ENCODE assay signal across 29 mouse cellular contexts in the genomic region with DNA sequence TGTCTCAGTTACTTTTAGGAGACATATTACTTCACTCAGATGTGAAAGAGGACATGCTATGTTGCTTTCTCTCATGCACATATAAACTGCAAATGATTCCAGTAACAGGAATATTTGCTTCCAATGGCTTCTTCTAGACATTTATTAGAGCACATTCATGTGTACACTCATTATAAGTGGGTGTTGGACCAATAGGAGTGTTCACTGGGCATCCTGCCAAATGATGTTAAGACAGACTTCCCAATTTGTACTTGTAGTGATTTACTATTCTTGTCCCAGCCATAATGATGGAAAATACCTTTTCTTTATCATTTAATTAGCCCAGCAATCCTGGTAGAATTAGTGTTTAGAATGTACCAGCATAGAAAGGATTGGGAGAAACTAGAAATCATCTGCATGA.
DNase-seq lines count a peak whose midpoint lies in the region; ATAC-seq and TF ChIP-seq lines count a peak whose summit lies in the region.
"Had no signal": no experiment of that assay in that cellular context is flagged by ENCODE, and none has a peak within 500 bp of the region (broad histone marks: within the 10 kb centered on the region; RNA-seq: fewer than 3 reads in every experiment).

No protein-coding gene starts in this region.

- H3K4me2 ChIP-seq in forebrain, embryonic 12.5 days: no peak overlapping the region
- no peak overlapping the region for H3K4me2 ChIP-seq in midbrain, embryonic 14.5 days (ENCODE audit: low read length)
- H3K4me2 ChIP-seq in midbrain, embryonic 15.5 days: no peak overlapping the region
- H3K4me2 ChIP-seq: embryonic facial prominence, embryonic 13.5 days; heart, embryonic 13.5 days; hindbrain, embryonic 14.5 days had no signal

- no peaks in the 10 kb centered on the region for H3K36me3 ChIP-seq in forebrain, embryonic 12.5 days (replicated peaks)
- H3K36me3 ChIP-seq in forebrain, embryonic 10.5 days (replicated peaks): no peaks in the 10 kb centered on the region
- no peaks in the 10 kb centered on the region for H3K36me3 ChIP-seq in midbrain, embryonic 14.5 days (ENCODE audit: control insufficient read depth, insufficient read depth, low read length)
- no peaks in the 10 kb centered on the region for H3K36me3 ChIP-seq in midbrain, embryonic 15.5 days (replicated peaks)
- H3K36me3 ChIP-seq: embryonic facial prominence, embryonic 10.5 days; embryonic facial prominence, embryonic 13.5 days; heart, embryonic 10.5 days; heart, embryonic 13.5 days had no signal

- TF ChIP-seq CTCF in brain, embryonic 14.5 days (IDR thresholded peaks at IDR 0.05; ENCODE audit: borderline replicate concordance, extremely low read depth, insufficient read depth, insufficient read length): no peak

- no peak overlapping the region for H3K27ac ChIP-seq in forebrain, embryonic 12.5 days
- no peak overlapping the region for H3K27ac ChIP-seq in forebrain, embryonic 10.5 days
- no peak overlapping the region for H3K27ac ChIP-seq in midbrain, embryonic 14.5 days (replicated peaks; ENCODE audit: low read depth, low read length)
- H3K27ac ChIP-seq in midbrain, embryonic 15.5 days: no peak overlapping the region
- H3K27ac ChIP-seq: embryonic facial prominence, embryonic 10.5 days; embryonic facial prominence, embryonic 13.5 days; heart, adult 2 months; heart, embryonic 10.5 days; heart, embryonic 13.5 days; hindbrain, embryonic 14.5 days; hindbrain, postnatal 0 days had no signal

- no peak overlapping the region for H3K4me3 ChIP-seq in forebrain, embryonic 12.5 days (replicated peaks)
- H3K4me3 ChIP-seq in forebrain, embryonic 10.5 days: no peak overlapping the region
- H3K4me3 ChIP-seq in midbrain, embryonic 14.5 days (replicated peaks; ENCODE audit: low read depth, low read length): no peak overlapping the region
- H3K4me3 ChIP-seq in midbrain, embryonic 15.5 days: no peak overlapping the region
- H3K4me3 ChIP-seq: embryonic facial prominence, embryonic 10.5 days; embryonic facial prominence, embryonic 13.5 days; erythroblast, embryonic 14.5 days; heart, adult 2 months; heart, embryonic 10.5 days; heart, embryonic 13.5 days had no signal

- H3K9ac ChIP-seq in forebrain, embryonic 12.5 days: no peak overlapping the region
- H3K9ac ChIP-seq in midbrain, embryonic 14.5 days (replicated peaks; ENCODE audit: low read length): no peak overlapping the region
- H3K9ac ChIP-seq in midbrain, embryonic 15.5 days: no peak overlapping the region
- H3K9ac ChIP-seq: embryonic facial prominence, embryonic 13.5 days; heart, embryonic 13.5 days; hindbrain, embryonic 14.5 days had no signal

- peak; percentile 39; the same call in 1 of the 2 replicates for ATAC-seq in forebrain, embryonic 12.5 days (ENCODE audit: low FRiP score)
- ATAC-seq in midbrain, embryonic 14.5 days (ENCODE audit: low FRiP score, low TSS enrichment): no peak
- no peak for ATAC-seq in midbrain, embryonic 15.5 days (replicated peaks)
- ATAC-seq: forebrain, embryonic 16.5 days; hindbrain, postnatal 0 days; inflammation-experienced regulatory T-cells, adult 6 months; intestine, embryonic 16.5 days; Patski had no signal

- no peaks in the 10 kb centered on the region for H3K9me3 ChIP-seq in forebrain, embryonic 12.5 days
- no peaks in the 10 kb centered on the region for H3K9me3 ChIP-seq in forebrain, embryonic 10.5 days
- H3K9me3 ChIP-seq in midbrain, embryonic 14.5 days (ENCODE audit: control insufficient read depth, low read length): no peaks in the 10 kb centered on the region
- no peaks in the 10 kb centered on the region for H3K9me3 ChIP-seq in midbrain, embryonic 15.5 days
- H3K9me3 ChIP-seq: embryonic facial prominence, embryonic 10.5 days; embryonic facial prominence, embryonic 13.5 days; heart, embryonic 10.5 days; heart, embryonic 13.5 days had no signal

- H3K4me1 ChIP-seq in forebrain, embryonic 12.5 days: no peaks in the 10 kb centered on the region
- no peaks in the 10 kb centered on the region for H3K4me1 ChIP-seq in forebrain, embryonic 10.5 days
- no peaks in the 10 kb centered on the region for H3K4me1 ChIP-seq in midbrain, embryonic 14.5 days (ENCODE audit: control insufficient read depth, insufficient read depth, low read length)
- H3K4me1 ChIP-seq in midbrain, embryonic 15.5 days: no peaks in the 10 kb centered on the region
- H3K4me1 ChIP-seq: embryonic facial prominence, embryonic 10.5 days; embryonic facial prominence, embryonic 13.5 days; heart, embryonic 10.5 days had no signal

- no peak for TF ChIP-seq POLR2A in brain, embryonic 14.5 days (IDR thresholded peaks at IDR 0.05; ENCODE audit: borderline replicate concordance, extremely low read depth, insufficient read depth, insufficient read length, poor library complexity, severe bottlenecking)

- H3K27me3 ChIP-seq in forebrain, embryonic 12.5 days: no peaks in the 10 kb centered on the region
- no peaks in the 10 kb centered on the region for H3K27me3 ChIP-seq in forebrain, embryonic 10.5 days (ENCODE audit: poor library complexity, severe bottlenecking)
- no peaks in the 10 kb centered on the region for H3K27me3 ChIP-seq in midbrain, embryonic 14.5 days (ENCODE audit: control insufficient read depth, insufficient read depth, low read length)
- H3K27me3 ChIP-seq in midbrain, embryonic 15.5 days (replicated peaks): no peaks in the 10 kb centered on the region
- H3K27me3 ChIP-seq: embryonic facial prominence, embryonic 13.5 days; heart, embryonic 13.5 days; Patski had no signal

- DNase-seq in cerebellum, adult 9-10 months: peak; percentile 28
- DNase-seq in cerebellum, postnatal 25 days: no peak
- no peak for DNase-seq in forebrain, embryonic 10.5 days (ENCODE audit: extremely low spot score, low spot score)
- DNase-seq in midbrain, embryonic 14.5 days: peak; percentile 3
- DNase-seq in brain, embryonic 14.5 days (ENCODE audit: low read depth): peak; percentile 66
- DNase-seq in testis, postnatal 10 days (ENCODE audit: low spot score): no peak
- DNase-seq: adrenal gland, postnatal 10 days; adrenal gland, postnatal 36 days; cerebellum, adult 11-12 months; cerebellum, adult 8-10 months; embryo, embryonic 11 days; gastrocnemius, postnatal 10 days; gastrocnemius, postnatal 36 days; heart, adult 2 months; heart, postnatal 14 days; heart, postnatal 4 days had no signal

Comparison
In these comparisons a context has a peak if more than half of its experiments do, and no peak if none do; other contexts are left out.
1. DNase-seq: peak in cerebellum, adult 9-10 months (single experiment), midbrain, embryonic 14.5 days (single experiment) and brain, embryonic 14.5 days (single experiment); none in cerebellum, postnatal 25 days (0 of 2), forebrain, embryonic 10.5 days (single experiment) and testis, postnatal 10 days (single experiment).